Mouse (Mus musculus) right cerebral cortex, postnatal 4 days (tissue): Measurements from ENCODE around the gene Nsf.
"Not testable (repeated sequence)": the region's sequence is repeated elsewhere in the genome, so short reads cannot be mapped to it uniquely, and the experiment has no call there.

ENCODE experiments used
- DNase-seq: peaks from one replicate; pipeline ENCODE4 v3.0.0-alpha.2; 2022

Nsf gene

GRCm38 (mm10) chr11:103890337-103891186, 63.3 kb downstream of the Nsf start:
- DNase-seq: no peak

- no peak for DNase-seq
Observed at GRCm38 (mm10) chr11:103887724-103888410, 66.0 kb downstream of the Nsf start.

GRCm38 (mm10) chr11:103884749-103885383, 69.0 kb downstream of the Nsf start:
- DNase-seq: no peak

GRCm38 (mm10) chr11:103883793-103884192, 70.1 kb downstream of the Nsf start:
- DNase-seq: no peak

GRCm38 (mm10) chr11:103879476-103879875, 74.4 kb downstream of the Nsf start:
- DNase-seq: not testable (repeated sequence)

GRCm38 (mm10) chr11:103878441-103878840, 75.4 kb downstream of the Nsf start:
- no peak for DNase-seq

- DNase-seq: no peak
Observed at GRCm38 (mm10) chr11:103870352-103870751, 83.5 kb downstream of the Nsf start.

- DNase-seq: no peak
Observed at GRCm38 (mm10) chr11:103867702-103868101, 86.2 kb downstream of the Nsf start.

- DNase-seq: no peak
Observed at GRCm38 (mm10) chr11:103865346-103865745, 88.5 kb downstream of the Nsf start.

GRCm38 (mm10) chr11:103864486-103864885, 89.4 kb downstream of the Nsf start:
- no peak for DNase-seq

GRCm38 (mm10) chr11:103862951-103863350, 90.9 kb downstream of the Nsf start:
- no peak for DNase-seq

GRCm38 (mm10) chr11:103859933-103860610, 93.8 kb downstream of the Nsf start:
- no peak for DNase-seq

- DNase-seq: no peak
Observed at GRCm38 (mm10) chr11:103858760-103859159, 95.1 kb downstream of the Nsf start.

GRCm38 (mm10) chr11:103856641-103857040, 97.2 kb downstream of the Nsf start:
- DNase-seq: no peak

- DNase-seq: no peak
Observed at GRCm38 (mm10) chr11:103854294-103854693, 99.6 kb downstream of the Nsf start.

- no peak for DNase-seq
Observed at GRCm38 (mm10) chr11:103853284-103853920, 100.5 kb downstream of the Nsf start.

- DNase-seq: no peak
Observed at GRCm38 (mm10) chr11:103852590-103853283, 101.1 kb downstream of the Nsf start.

GRCm38 (mm10) chr11:103848287-103848686, 105.6 kb downstream of the Nsf start:
- no peak for DNase-seq

GRCm38 (mm10) chr11:103840834-103841233, 113.0 kb downstream of the Nsf start:
- peak; percentile 36 for DNase-seq

- no peak for DNase-seq
Observed at GRCm38 (mm10) chr11:103838955-103839354, 114.9 kb downstream of the Nsf start.

GRCm38 (mm10) chr11:103832331-103832730, 121.5 kb downstream of the Nsf start:
- no peak for DNase-seq

- no peak for DNase-seq
Observed at GRCm38 (mm10) chr11:103831766-103832165, 122.1 kb downstream of the Nsf start.
